Mouse (Mus musculus) heart, postnatal 0 days (tissue): ENCODE data around the gene Gosr2.
"Not testable (repeated sequence)": the region's sequence is repeated elsewhere in the genome, so short reads cannot be mapped to it uniquely, and the experiment has no call there.

Experiments used
- CTCF ChIP-seq: IDR thresholded peaks from 2 replicates; pipeline ENCODE4 v1.5.1; 2016; ENCODE audit warnings: antibody characterized with exemption, control low read depth, low read depth
- EP300 ChIP-seq: IDR thresholded peaks from 2 replicates; pipeline ENCODE4 v1.6.1; 2016; ENCODE audit warnings: antibody characterized with exemption, low read depth

GRCm38 (mm10) chr11:103677042-103677441 is 20.7 kb downstream of the Gosr2 start:
- TF ChIP-seq CTCF = peak; percentile 55
- not testable (repeated sequence) for TF ChIP-seq EP300
